Mouse (Mus musculus) heart, postnatal 25 days (tissue): ENCODE measurements around the gene Itgb1bp2. TPM values are rescaled to one million over a fixed set of nuclear protein-coding genes. Genes with fewer than 3 reads are reported as not detected.

Source experiments
- total RNA-seq, 2 experiments: library from RNA; stranded (reverse); gene quantifications; 2 replicates each; pipeline ENCODE4 v1.2.3; 2021

Itgb1bp2 gene
- total RNA-seq, 2 experiments from 2014 or later, result 226 to 255 TPM

Other genes starting within 250 kb of the Itgb1bp2 start
- 10 to 100 TPM; 34.9 to 35.5 TPM for gene Snx12, start 226.5 kb upstream of the Itgb1bp2 start, total RNA-seq
- 10 to 100 TPM; 48.5 to 53.7 TPM for gene Foxo4, start 194.6 kb upstream of the Itgb1bp2 start, total RNA-seq
- not detected for gene Gm614, start 185.1 kb upstream of the Itgb1bp2 start, total RNA-seq
- 10 to 100 TPM in 1 of 2 experiments, 1 to 10 TPM in 1; 8.2 to 10.0 TPM for gene Il2rg, start 180.8 kb upstream of the Itgb1bp2 start, total RNA-seq
- gene Gm20489, start 180.1 kb upstream of the Itgb1bp2 start, total RNA-seq, result not detected
- 10 to 100 TPM; 20.1 to 22.6 TPM for gene Med12, start 175.1 kb upstream of the Itgb1bp2 start, total RNA-seq
- gene Nlgn3, start 149.9 kb upstream of the Itgb1bp2 start, total RNA-seq, result under 1 TPM; 0.59 to 0.91 TPM
- not detected for gene Gjb1, start 72.7 kb upstream of the Itgb1bp2 start, total RNA-seq
- 10 to 100 TPM; 12.9 to 18.9 TPM for gene Zmym3, start 28.2 kb upstream of the Itgb1bp2 start, total RNA-seq
- gene Nono, start 19.8 kb upstream of the Itgb1bp2 start, total RNA-seq, result 10 to 100 TPM; 69.3 to 75.5 TPM
- gene Taf1, start 83.6 kb downstream of the Itgb1bp2 start, total RNA-seq, result 10 to 100 TPM; 14.0 to 17.4 TPM
- 10 to 100 TPM; 56.0 to 62.5 TPM for gene Ogt, start 191.0 kb downstream of the Itgb1bp2 start, total RNA-seq